Mouse (Mus musculus) c-Kit-positive CD71-negative TER-119-negative erythroid progenitor cells, embryonic 14.5 days (primary cell): ENCODE results near the gene Itpkb.

Experiments
- DNase-seq: peaks from one replicate; pipeline ENCODE4 v3.0.0-alpha.2; 2013; ENCODE audit warnings: low read depth

Gene Itpkb

GRCm38 (mm10) chr1:180314641-180315040 is 15.6 kb upstream of the Itpkb start:
- DNase-seq, result no peak

DNA sequence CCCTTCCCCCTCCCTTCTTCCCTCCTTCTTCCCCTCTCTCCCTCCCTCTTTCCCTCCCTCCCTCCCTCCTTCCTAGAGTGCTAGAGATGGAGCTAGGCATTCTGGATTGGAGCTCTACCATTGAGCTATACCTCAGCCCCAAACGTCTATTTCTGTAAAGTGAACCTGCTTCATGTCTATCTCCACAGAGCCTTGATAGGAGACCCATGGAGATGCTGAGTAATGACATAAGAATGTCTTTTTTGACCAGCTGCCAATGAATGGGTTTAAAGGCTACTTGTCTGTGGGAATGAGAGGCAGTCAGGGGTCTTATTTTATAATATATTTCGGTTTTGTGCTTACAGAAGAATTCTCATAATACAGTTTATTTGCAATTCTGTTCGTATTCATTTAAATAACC is 15.2 kb upstream of the Itpkb start:
- DNase-seq, result no peak

DNA sequence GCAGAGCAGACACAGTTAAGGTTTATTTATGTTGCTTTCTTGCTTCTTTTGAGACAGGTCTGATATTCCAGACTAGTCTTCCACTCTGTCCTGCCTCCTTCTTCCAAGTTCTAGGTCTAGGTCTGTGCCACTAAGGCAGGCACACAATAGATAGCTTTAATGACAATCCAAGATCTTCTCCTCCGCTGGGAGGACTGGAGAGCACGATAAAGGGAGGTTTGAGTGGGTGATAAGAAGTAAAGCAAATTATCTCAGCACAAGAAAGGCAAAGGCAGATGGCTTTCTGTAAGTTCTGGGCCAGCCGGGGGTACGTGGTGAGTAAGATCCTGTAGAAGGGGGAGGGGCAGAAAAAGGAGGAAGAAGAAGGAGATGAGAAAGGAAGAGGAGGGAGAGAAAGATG is 12.8 kb upstream of the Itpkb start:
- no peak for DNase-seq

DNA sequence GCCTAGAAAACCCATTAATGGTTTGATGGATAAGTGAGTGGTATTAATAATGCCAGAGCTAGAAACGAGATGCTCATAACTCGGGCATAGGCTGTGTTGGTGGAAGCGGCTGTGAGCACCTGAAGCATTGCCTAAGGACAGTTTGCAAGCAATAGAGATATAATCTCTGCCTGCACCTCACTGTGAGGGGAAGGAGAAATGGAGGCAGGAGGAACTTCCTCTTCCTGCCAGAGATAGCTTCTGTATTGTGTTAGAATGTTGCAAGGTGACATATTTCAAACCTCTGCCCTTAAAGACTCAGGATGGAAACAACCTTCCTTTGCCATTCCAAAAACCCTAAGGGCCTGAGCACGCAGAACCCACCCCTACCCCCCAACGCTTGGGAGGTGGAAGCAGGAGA is 11.9 kb upstream of the Itpkb start:
- no peak for DNase-seq

DNA sequence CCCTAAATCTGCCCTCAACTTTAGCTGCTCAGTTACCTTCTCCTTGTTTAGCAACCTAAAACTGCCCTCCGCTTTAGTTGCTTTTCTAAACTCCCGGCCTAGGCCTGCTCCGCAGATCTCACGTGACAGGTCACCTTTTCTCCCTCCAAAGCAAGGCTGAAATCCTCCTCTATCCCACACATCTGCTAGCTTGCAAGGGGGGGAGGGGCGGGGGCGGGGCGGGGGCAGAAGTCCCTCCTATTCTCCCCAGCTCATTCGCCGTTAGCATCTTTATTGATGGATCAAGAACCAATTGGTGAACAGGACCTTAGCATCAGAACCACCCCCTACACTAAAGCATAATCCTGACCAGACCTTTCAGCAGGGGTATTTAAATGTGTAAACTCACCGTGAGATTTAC is 10.4 kb upstream of the Itpkb start:
- DNase-seq, result no peak

- no peak for DNase-seq
These were observed 7.4 kb upstream of the Itpkb start for GRCm38 (mm10) chr1:180322896-180323295.

- DNase-seq, result no peak
These were observed 6.8 kb upstream of the Itpkb start for GRCm38 (mm10) chr1:180323491-180323890.

DNA sequence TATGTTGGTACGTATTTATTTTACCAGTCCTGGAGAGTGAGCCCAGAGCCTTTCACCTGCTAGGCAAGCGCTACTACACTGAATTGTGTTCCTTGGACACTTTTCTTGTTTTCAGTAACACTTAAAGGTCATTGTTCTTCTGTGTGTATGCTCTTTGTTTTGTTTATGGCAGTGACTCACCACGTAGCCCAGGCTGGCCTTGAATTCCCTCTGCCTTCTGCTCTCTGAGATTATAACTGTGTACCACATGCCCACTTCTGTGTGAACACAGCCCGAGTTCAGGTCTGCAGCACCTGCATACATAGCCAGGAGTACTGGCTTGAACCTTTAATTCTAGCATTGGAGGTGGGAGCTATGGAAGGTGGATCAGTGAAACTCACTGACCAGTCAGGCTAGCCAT is 6.0 kb upstream of the Itpkb start:
- DNase-seq, result no peak

- DNase-seq, result no peak
These were observed 1.3 kb upstream of the Itpkb start for GRCm38 (mm10) chr1:180328794-180329665.

DNA sequence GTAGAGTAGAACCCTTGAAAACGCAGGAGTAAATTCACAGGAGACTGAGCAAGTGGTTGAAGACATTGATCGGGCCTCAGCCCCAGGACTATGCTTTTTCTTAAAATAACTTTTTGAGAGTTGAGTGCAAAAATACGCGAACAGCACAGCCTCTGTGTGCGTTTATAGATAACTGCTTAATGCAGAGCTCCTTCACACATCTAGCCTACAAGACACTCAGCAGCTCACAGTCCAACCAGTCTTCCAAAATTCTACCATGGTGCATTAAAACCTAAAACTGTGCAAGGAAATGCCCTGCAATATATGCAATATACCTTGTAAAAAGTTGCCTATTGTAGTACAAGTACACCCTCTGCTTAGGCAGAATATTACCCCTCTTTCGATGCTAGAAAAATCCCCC is 579 bp upstream of the Itpkb start:
- DNase-seq, result no peak

DNA sequence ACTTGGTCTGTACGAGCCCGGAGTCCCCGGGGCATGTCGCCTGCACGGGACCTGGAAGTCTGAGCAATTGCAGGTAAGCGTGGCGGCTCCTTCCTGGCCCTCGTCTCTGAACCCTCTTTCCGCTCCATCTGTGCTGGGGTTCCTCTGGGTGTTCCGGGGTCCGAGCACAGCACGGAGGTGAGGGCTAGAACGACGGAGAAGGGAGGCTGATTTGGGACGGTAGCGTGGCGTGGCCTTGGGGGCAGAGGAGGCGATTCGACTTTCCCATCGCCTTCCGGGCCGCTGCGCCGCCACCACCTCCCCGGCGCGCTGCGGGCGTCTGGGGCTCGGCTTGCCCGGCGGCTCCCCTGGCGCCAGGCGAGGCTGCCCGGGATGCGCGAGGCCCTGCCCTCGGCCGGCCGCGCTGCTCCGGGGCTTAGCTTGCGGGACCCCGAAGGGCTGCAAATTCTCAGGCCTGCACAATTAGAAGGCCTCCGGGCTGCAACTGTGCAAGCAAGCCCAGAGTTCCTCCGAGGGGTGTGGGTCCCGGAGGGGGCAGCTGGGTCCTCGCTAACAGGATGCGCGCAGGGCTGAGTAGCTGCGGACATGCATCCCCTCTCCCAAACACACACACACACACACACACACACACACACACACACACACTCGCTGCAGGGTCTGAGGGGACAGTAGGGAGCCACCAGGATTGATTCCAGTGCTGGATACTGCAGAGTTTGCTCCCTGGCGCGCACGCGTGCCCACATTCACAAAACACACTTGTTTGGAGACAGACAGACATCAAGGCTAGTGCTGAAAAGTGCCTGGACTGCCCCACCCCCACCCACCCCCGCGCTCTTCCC is 641 bp downstream of the Itpkb start:
- no peak for DNase-seq

- no peak for DNase-seq
These were observed 1.3 kb downstream of the Itpkb start for GRCm38 (mm10) chr1:180331546-180332075.

GRCm38 (mm10) chr1:180332076-180332927 is 2.0 kb downstream of the Itpkb start:
- no peak for DNase-seq

GRCm38 (mm10) chr1:180332928-180333440 is 2.7 kb downstream of the Itpkb start:
- DNase-seq, result no peak

GRCm38 (mm10) chr1:180333588-180333987 is 3.3 kb downstream of the Itpkb start:
- no peak for DNase-seq

DNA sequence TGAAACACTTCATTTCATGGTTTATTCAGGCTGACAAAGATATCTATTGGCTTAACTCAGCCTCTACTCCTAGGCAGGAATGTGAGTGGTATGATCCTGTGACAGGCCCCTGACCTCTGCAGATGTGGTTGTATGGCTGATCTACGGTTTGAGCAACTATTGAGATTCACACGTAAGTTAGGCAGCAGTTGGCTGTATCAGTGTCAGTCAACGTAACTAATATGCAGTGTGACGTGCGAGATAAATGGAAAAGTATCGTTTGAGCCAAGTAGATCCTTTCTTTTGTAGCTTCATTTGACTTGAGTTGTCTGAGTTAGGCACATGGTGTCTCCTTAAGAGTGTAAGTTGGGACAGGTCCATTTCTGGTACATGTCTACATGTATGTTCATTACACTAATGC is 4.3 kb downstream of the Itpkb start:
- DNase-seq, result no peak

- no peak for DNase-seq
These were observed 5.5 kb downstream of the Itpkb start for GRCm38 (mm10) chr1:180335513-180336375.

GRCm38 (mm10) chr1:180338358-180338757 is 8.1 kb downstream of the Itpkb start:
- no peak for DNase-seq

- DNase-seq, result no peak
These were observed 8.9 kb downstream of the Itpkb start for GRCm38 (mm10) chr1:180339143-180339542.

DNA sequence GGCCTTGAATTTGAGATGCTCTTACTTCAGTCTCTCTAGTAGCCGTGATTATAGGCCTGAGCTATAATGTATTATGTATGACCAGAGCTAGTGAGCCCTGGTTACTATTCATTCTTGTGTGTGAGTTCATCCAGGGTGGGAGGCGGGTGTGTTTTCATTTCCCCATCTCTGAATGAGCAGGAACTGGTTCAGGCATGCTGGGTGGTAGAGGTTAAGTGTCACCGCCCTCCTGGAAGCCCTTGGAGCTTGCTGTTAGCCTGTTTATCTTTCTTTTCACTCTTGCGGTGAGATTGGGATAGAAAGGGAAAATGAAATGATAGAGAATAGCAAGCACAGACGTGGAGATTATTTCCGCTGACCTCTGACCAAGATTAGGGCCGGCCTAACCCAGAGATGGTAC is 12.7 kb downstream of the Itpkb start:
- DNase-seq, result no peak
